Mouse (Mus musculus) lung, postnatal 0 days (tissue): Measurements from ENCODE around the gene Hba-a1.

Experiments used
- CTCF ChIP-seq: IDR thresholded peaks from 2 replicates; pipeline ENCODE4 v1.5.1; 2016; ENCODE audit warnings: antibody characterized with exemption, mild to moderate bottlenecking
- EP300 ChIP-seq: IDR thresholded peaks from 2 replicates; pipeline ENCODE4 v1.6.1; 2016; ENCODE audit warnings: antibody characterized with exemption, mild to moderate bottlenecking, control low read depth

- TF ChIP-seq EP300 (no peak), CTCF (no peak)
Measured at GRCm38 (mm10) chr11:32297866-32298531, 14.7 kb downstream of the Hba-a1 start.
